Mouse (Mus musculus) heart, embryonic 14.5 days (tissue): ENCODE measurements around the gene Zfhx3. TPM values are rescaled to one million over a fixed set of nuclear protein-coding genes. Genes with fewer than 3 reads are reported as not detected.

Experiments used
- ATAC-seq: fragments of 200-750 bp; cut with Nextera tagmentation; 2 replicates; pipeline ENCODE4 v1.8.0; 2017; ENCODE audit warnings: low read depth, moderate TSS enrichment; ENCODE audit not compliant: insufficient number of reproducible peaks, insufficient read depth, low FRiP score
- H3K27ac ChIP-seq, 2 experiments: fragments of 200-500 bp in 1 of 2; fragments of 300-500 bp in 1 of 2; sonication (generic) in 1 of 2; replicated peaks in 1 of 2; 2 replicates each; pipeline ENCODE4 v1.5.1; 2012 to 2014; ENCODE audit warnings: low read depth in 2 of 2, low read length in 2 of 2, control low read depth in 1 of 2, mild to moderate bottlenecking in 1 of 2, mixed read lengths in 1 of 2; ENCODE audit not compliant: control insufficient read depth in 1 of 2, insufficient read depth in 1 of 2
- H3K27me3 ChIP-seq: fragments of 300-500 bp; sonication (generic); 2 replicates; pipeline ENCODE4 v1.6.1; 2014; ENCODE audit warnings: mild to moderate bottlenecking, low read length, control low read depth; ENCODE audit not compliant: control insufficient read depth, insufficient read depth
- H3K36me3 ChIP-seq: fragments of 300-500 bp; sonication (generic); 2 replicates; pipeline ENCODE4 v1.6.1; 2014; ENCODE audit warnings: mild to moderate bottlenecking, control low read depth, low read length, mixed read lengths; ENCODE audit not compliant: control insufficient read depth, insufficient read depth
- H3K4me1 ChIP-seq, 2 experiments: fragments of 200-500 bp in 1 of 2; fragments of 300-500 bp in 1 of 2; sonication (generic) in 1 of 2; 2 replicates each; pipeline ENCODE4 v1.6.1; 2012 to 2014; ENCODE audit warnings: low read length in 2 of 2, control low read depth in 1 of 2, mixed read lengths in 1 of 2; ENCODE audit not compliant: control insufficient read depth in 2 of 2, insufficient read depth in 2 of 2
- H3K4me2 ChIP-seq: fragments of 300-500 bp; sonication (generic); 2 replicates; pipeline ENCODE4 v1.6.1; 2014; ENCODE audit warnings: mild to moderate bottlenecking, low read length
- H3K4me3 ChIP-seq, 2 experiments: fragments of 200-500 bp in 1 of 2; fragments of 300-500 bp in 1 of 2; sonication (generic) in 1 of 2; 2 replicates each; pipeline ENCODE4 v1.5.1; 2012 to 2014; ENCODE audit warnings: low read length in 2 of 2, mild to moderate bottlenecking in 2 of 2, control low read depth in 1 of 2, low read depth in 1 of 2, moderate library complexity in 1 of 2; ENCODE audit not compliant: control insufficient read depth in 1 of 2, insufficient read depth in 1 of 2
- H3K9ac ChIP-seq: fragments of 300-500 bp; sonication (generic); 2 replicates; pipeline ENCODE4 v1.6.1; 2014; ENCODE audit warnings: mild to moderate bottlenecking, low read length
- H3K9me3 ChIP-seq: fragments of 300-500 bp; sonication (generic); 2 replicates; pipeline ENCODE4 v1.6.1; 2016; ENCODE audit warnings: low read length, control low read depth; ENCODE audit not compliant: control insufficient read depth
- WGBS: fragments of 180-500 bp; shearing (Covaris S2); extraction: QIAGEN DNeasy Blood & Tissue Kit; methylation state at CpG from one replicate; pipeline ENCODE4 v1.1.7; 2014; 5-methylcytosine and 5-hydroxymethylcytosine counted together
- polyA plus RNA-seq: library from polyadenylated mRNA; unstranded; fragments of >200 nt; fragmentation: Nextera tagmentation; extraction: Ambion mirVana; gene quantifications from 2 replicates; pipeline ENCODE4 v1.2.1, GENCODE M21; 2014

The Zfhx3 gene
- polyA plus RNA-seq, 1 experiment from 2014 or later: 6.4 TPM

DNA sequence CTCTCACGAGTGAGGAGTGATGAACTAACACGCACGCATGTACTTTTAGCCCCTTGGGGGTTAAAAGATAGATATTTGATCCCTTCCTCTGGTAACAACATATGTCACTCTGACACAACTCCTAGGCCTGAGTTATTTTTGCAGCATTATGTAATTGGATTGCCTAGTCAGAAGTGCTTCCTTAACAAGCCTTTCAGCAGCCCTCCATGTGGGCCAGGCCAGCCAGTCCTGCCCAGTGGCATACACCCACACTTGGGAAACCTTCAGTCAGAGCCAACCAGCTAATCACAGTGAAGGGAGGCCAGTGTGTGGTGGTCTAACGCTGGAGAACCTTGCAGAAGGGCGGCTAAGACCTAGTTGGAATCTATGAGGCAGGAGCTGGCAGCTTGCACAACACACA, 751.4 kb downstream of the Zfhx3 start:
- H3K36me3 ChIP-seq: no peaks in the 10 kb centered on the region
- H3K9me3 ChIP-seq: no peaks in the 10 kb centered on the region
- H3K27ac ChIP-seq: no peak overlapping the region
- 53% methylated on average over 5 of the region's 5 CpGs for WGBS
- no peak for ATAC-seq
- H3K27me3 ChIP-seq: peaks cover 35% of the 10 kb centered on the region
- H3K4me1 ChIP-seq: peaks cover 34 to 48% of the 10 kb centered on the region in 2 experiments
- H3K4me2 ChIP-seq: no peak overlapping the region
- H3K4me3 ChIP-seq: no peak overlapping the region
- H3K9ac ChIP-seq: no peak overlapping the region

DNA sequence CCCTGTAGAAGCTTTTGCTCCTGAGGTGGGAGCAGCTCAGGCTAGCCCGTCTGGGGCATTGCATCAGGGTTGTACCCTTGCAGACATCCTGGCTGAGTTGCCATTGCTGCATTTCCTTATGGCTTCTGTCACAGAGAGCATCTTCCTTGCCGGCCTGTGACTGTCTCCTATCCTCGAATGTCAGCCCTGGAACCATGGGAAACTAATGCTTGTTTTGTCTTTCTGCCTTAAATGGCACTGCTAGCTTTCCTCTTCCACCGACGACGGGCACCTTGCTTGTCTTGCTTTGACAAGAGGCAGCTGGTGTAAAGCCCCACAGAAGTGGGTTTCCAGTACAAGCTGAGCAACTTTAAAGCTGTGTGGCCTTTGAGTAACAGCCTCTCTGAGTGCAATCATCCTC, 752.1 kb downstream of the Zfhx3 start:
- H3K9me3 ChIP-seq: no peaks in the 10 kb centered on the region
- no peak overlapping the region for H3K4me3 ChIP-seq
- H3K27ac ChIP-seq: no peak overlapping the region
- H3K27me3 ChIP-seq: peaks cover 42% of the 10 kb centered on the region
- 51% methylated on average over 6 of the region's 6 CpGs for WGBS
- no peak for ATAC-seq
- no peak overlapping the region for H3K4me2 ChIP-seq
- H3K9ac ChIP-seq: no peak overlapping the region
- no peaks in the 10 kb centered on the region for H3K36me3 ChIP-seq
- peaks cover 35 to 51% of the 10 kb centered on the region in 2 experiments for H3K4me1 ChIP-seq

DNA sequence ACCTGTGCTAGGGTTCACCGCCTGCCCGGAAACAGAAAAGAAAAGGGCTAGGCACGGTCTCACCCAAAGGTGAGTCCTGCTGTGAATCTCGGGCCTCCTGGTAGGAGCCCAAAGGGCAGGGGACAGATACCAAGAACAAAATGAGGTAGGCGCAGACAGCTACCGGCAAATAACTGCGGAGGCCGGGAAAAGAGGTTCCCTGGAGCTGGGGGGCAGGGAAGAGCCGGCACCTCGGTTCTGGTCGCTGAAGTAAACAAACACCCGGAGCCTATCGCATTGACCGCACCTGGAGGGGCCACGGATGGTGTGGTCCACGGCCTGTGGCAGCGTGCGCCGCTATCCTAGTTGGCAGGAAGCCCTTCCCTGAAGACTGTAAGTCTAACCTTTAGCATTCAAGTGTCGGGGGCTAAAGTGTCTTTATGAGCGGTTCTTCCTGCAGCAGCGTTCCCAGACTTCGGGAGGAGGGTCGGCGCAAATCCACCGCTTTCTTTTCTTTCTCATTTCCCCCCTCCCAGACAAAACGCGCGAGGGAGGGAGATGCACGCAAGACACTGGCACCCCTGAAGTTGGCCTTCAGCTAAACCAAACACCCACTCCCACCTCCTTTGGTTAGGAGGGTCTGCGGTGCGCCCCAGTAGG, 752.9 kb downstream of the Zfhx3 start:
- Histone ChIP-seq H3K9me3 (no peaks in the 10 kb centered on the region), H3K27me3 (peaks cover 50% of the 10 kb centered on the region), H3K4me1 (peaks cover 37 to 56% of the 10 kb centered on the region in 2 experiments), H3K4me2 (peak overlapping the region; percentile 64), H3K27ac (no peak overlapping the region), H3K36me3 (no peaks in the 10 kb centered on the region), H3K4me3 (peak overlapping the region; percentile 29 to 34), H3K9ac (0 out of 2 replicates have a peak overlapping the region, but pooled peaks have one; percentile 41)
- 18% methylated on average over 31 of the region's 32 CpGs for WGBS
- no peak for ATAC-seq

DNA sequence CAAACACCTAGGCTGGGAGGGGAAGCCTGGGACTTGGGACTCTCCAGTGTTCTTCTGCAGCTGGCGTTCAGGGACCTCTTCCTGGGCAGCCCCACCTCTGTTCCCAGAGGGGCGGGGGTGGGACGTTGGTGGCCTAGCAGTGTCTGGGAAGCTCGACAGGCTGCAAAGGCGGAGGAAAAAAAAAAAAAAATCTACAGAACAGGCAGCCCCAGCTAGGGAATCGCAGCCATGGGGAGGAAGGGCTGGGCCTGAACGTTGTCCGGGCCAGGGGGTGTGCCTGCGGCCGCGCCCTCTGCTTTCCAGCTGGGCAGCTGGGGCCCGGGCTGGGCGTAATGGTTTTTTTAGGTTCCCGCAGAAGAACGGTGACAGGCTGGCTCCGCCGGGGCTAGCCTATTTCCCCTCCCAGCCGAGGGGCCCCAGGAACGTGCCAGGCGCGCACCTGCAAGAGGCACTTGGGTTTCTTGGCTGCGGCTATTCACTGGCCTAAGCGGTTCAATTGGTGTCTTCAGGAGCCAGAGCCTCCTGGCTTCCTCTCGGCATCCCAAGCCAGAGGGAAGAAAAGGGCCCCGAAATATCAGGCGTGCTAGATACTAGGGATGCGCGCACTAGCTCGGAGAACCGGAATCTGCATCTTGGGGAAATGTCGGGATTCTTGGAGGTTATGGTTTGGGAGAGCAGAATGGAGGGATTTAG, 753.6 kb downstream of the Zfhx3 start:
- Histone ChIP-seq H3K4me2 (peak overlapping the region; percentile 64), H3K4me1 (peaks cover 35 to 52% of the 10 kb centered on the region in 2 experiments), H3K4me3 (peak overlapping the region; percentile 29 to 34), H3K27ac (no peak overlapping the region), H3K9ac (peak overlapping the region; percentile 41; the same call in 1 of the 2 replicates), H3K27me3 (peaks cover 54% of the 10 kb centered on the region), H3K36me3 (no peaks in the 10 kb centered on the region), H3K9me3 (no peaks in the 10 kb centered on the region)
- no peak for ATAC-seq
- under 1% methylated on average over 31 of the region's 31 CpGs for WGBS

DNA sequence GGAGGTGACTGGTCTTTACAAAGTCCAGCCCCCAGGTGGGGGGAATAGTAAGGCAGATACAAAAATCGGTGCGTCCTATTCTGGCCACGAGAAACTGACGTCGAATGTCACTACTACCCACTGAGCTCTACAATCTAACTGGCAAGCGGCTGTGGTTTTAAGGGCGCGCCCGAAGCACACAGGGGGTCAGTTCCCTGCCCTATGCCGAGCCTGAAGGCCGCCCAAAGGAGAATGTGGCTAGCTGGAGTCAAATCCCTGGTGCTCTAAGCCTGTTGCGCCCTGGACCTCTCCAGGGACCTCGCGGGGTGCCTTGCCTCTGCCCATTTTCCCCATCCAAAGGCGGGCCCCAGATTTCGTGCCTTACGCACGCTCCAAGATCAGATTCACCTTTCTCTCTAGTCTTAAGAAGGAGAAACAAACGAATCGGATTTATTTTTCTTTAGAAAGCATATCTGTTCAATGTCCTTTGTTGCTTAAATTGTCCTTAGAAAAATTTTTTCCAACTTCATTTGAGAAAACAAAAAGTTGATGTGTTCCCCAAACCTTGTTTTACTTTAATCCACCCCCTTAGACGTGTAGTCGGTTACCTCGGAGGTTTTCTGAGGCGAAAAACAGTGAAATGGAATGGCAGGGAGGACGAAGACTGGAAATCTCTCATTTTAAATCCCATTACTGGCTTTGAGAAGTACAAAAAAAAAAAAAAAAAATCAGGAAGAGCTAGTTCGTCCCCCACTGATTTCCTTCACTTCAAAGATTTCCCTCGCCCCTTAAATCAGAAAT, 754.4 kb downstream of the Zfhx3 start:
- Histone ChIP-seq H3K4me2 (peak overlapping the region; percentile 64), H3K4me1 (peaks cover 29 to 47% of the 10 kb centered on the region in 2 experiments), H3K27me3 (peaks cover 62% of the 10 kb centered on the region), H3K9ac (no peak overlapping the region), H3K36me3 (no peaks in the 10 kb centered on the region), H3K9me3 (no peaks in the 10 kb centered on the region), H3K4me3 (peak overlapping the region; percentile 29 to 34; a peak in 3 of 4 replicates), H3K27ac (no peak overlapping the region)
- no peak for ATAC-seq
- WGBS: 3% methylated on average over 27 of the region's 27 CpGs

DNA sequence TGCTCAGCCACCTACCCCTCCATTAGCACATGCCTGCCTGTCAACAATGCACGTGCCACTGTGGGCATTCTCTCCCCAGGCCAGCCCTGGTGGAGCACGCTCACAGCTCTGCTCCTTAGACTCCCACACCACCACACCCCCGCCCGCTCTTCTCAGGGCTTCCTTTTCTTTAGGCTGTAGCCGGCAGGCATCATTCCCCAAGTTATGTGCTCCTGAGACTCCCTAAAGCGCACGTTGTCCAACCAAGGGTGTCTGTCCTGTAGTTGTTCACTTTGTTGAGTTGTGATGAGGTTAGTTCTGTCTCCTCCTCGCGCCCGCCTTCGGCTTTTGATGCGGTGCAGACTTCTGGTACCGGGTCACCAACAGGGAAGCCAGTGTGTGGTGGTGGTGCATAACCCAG, 755.1 kb downstream of the Zfhx3 start:
- Histone ChIP-seq H3K4me3 (no peak overlapping the region), H3K36me3 (no peaks in the 10 kb centered on the region), H3K4me1 (peaks cover 27 to 43% of the 10 kb centered on the region in 2 experiments), H3K27me3 (peaks cover 68% of the 10 kb centered on the region), H3K9me3 (no peaks in the 10 kb centered on the region), H3K27ac (no peak overlapping the region), H3K4me2 (peak overlapping the region; percentile 35; the same call in 1 of the 2 replicates), H3K9ac (no peak overlapping the region)
- 4% methylated on average over 13 of the region's 13 CpGs for WGBS
- no peak for ATAC-seq

DNA sequence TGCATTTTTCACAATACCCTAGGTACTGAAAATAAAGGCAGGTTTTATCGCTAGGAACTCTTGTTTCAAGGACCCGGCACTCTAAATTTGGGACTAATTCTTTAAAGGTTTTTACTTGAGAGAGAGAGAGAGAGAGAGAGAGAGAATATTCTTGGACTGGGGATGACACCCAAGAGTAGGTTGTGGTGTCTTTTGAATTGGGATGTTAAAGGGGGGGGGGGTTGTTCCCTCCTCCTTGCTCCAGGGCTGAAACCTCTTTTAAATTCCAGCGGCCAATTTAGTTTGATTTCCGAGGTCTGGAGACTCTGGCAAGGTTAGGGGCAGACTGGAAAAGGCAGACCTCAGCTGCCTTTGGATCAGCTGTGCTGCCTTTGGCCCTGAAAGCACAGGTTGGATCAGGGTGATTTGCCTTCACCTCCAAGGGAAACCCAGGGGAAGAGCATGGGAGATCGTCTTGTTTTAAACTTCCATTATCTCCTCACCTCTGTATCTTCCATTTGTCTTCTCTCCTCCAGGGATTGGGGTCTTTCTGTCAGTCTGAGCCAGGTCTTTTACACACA, 755.7 kb downstream of the Zfhx3 start:
- Histone ChIP-seq H3K4me3 (no peak overlapping the region), H3K27ac (no peak overlapping the region), H3K9me3 (no peaks in the 10 kb centered on the region), H3K9ac (no peak overlapping the region), H3K4me2 (no peak overlapping the region), H3K27me3 (peaks cover 70% of the 10 kb centered on the region), H3K4me1 (peaks cover 25 to 43% of the 10 kb centered on the region in 2 experiments), H3K36me3 (no peaks in the 10 kb centered on the region)
- WGBS: 13% methylated on average over 5 of the region's 5 CpGs
- ATAC-seq: no peak
